Mouse (Mus musculus) limb, embryonic 14.5 days (tissue): ENCODE measurements at regions not wholly inside any gene's neighbourhood (a gene's known extent, or its start where the extent isn't known, plus 50 kb on each side); places are given as distances from the start of the nearest gene placed in this dataset.

Experiments used
- ATAC-seq: fragments of 200-750 bp; cut with Nextera tagmentation; 2 replicates; pipeline ENCODE4 v1.8.0; 2017; ENCODE audit warnings: low read depth, moderate number of reproducible peaks, moderate TSS enrichment; ENCODE audit not compliant: low FRiP score
- DNase-seq: peaks from one replicate; pipeline ENCODE4 v3.0.0-alpha.2; 2015; ENCODE audit warnings: low spot score
- H3K27ac ChIP-seq: fragments of 300-500 bp; sonication (generic); replicated peaks from 2 replicates; pipeline ENCODE4 v1.5.1; 2014; ENCODE audit warnings: low read depth, mild to moderate bottlenecking, low read length, moderate library complexity, mixed read lengths
- H3K27me3 ChIP-seq: fragments of 300-500 bp; sonication (generic); 2 replicates; pipeline ENCODE4 v1.6.1; 2014; ENCODE audit warnings: low read length, mixed read lengths; ENCODE audit not compliant: control insufficient read depth, insufficient read depth
- H3K36me3 ChIP-seq: fragments of 300-500 bp; sonication (generic); 2 replicates; pipeline ENCODE4 v1.6.1; 2014; ENCODE audit warnings: mild to moderate bottlenecking, low read length, moderate library complexity, mixed read lengths; ENCODE audit not compliant: control insufficient read depth, insufficient read depth
- H3K4me1 ChIP-seq: fragments of 300-500 bp; sonication (generic); 2 replicates; pipeline ENCODE4 v1.6.1; 2014; ENCODE audit warnings: antibody characterized with exemption, low read length, mixed read lengths; ENCODE audit not compliant: control insufficient read depth, insufficient read depth
- H3K4me2 ChIP-seq: fragments of 300-500 bp; sonication (generic); replicated peaks from 2 replicates; pipeline ENCODE4 v1.6.1; 2014; ENCODE audit warnings: low read depth, mild to moderate bottlenecking, low read length, moderate library complexity; ENCODE audit not compliant: severe bottlenecking
- H3K4me3 ChIP-seq: fragments of 300-500 bp; sonication (generic); replicated peaks from 2 replicates; pipeline ENCODE4 v1.5.1; 2014; ENCODE audit warnings: low read length
- H3K9ac ChIP-seq: fragments of 300-500 bp; sonication (generic); 2 replicates; pipeline ENCODE4 v1.6.1; 2014; ENCODE audit warnings: mild to moderate bottlenecking, low read depth, low read length, moderate library complexity; ENCODE audit not compliant: severe bottlenecking
- H3K9me3 ChIP-seq: fragments of 300-500 bp; sonication (generic); 2 replicates; pipeline ENCODE4 v1.6.1; 2016; ENCODE audit warnings: low read length; ENCODE audit not compliant: control insufficient read depth
- POLR2A ChIP-seq: fragments of 200-500 bp; IDR thresholded peaks from 2 replicates; pipeline ENCODE4 v1.8.0; 2012; ENCODE audit warnings: inconsistent platforms, mild to moderate bottlenecking, moderate library complexity, borderline replicate concordance; ENCODE audit not compliant: insufficient read depth, insufficient read length; ENCODE audit errors: extremely low read depth
- WGBS: fragments of 180-500 bp; shearing (Covaris S2); extraction: QIAGEN DNeasy Blood & Tissue Kit; methylation state at CpG from one replicate; pipeline ENCODE4 v1.1.7; 2014; 5-methylcytosine and 5-hydroxymethylcytosine counted together

- no peaks in the 10 kb centered on the region for H3K27me3 ChIP-seq
- no peaks in the 10 kb centered on the region for H3K36me3 ChIP-seq
- no peak overlapping the region for H3K4me3 ChIP-seq
- ATAC-seq (no peak), DNase-seq (no peak)
- no peaks in the 10 kb centered on the region for H3K9me3 ChIP-seq
- H3K4me1 ChIP-seq: no peaks in the 10 kb centered on the region
- no peak overlapping the region for H3K9ac ChIP-seq
- H3K4me2 ChIP-seq: no peak overlapping the region
- TF ChIP-seq POLR2A: no peak
- no peak overlapping the region for H3K27ac ChIP-seq
- 79% methylated on average over 5 of the region's 5 CpGs for WGBS
These were observed 380.3 kb downstream of the Hsfy2 start for GRCm38 (mm10) chr1:56256839-56257490.

DNA sequence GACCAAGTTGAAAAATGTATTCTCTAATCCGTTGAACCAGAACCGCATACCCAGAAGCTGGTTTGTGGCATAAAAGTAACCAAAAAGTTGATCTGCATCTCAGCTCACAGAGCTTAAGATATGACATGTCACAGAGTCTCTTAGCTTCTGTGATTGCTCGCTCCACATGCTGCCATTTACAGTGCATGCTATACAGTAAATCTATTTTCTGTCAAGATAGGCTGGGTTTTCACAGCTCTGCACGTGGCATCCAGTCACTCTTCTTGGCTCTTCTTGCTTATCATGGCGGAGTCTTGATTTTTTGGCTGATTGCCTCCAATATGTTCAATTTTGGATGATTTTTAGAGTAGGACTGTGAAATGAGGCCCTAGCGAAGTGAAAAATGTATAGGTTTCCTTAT is 397.5 kb downstream of the Hsfy2 start:
- no peak for ATAC-seq
- 85% methylated on average over 6 of the region's 6 CpGs for WGBS

DNA sequence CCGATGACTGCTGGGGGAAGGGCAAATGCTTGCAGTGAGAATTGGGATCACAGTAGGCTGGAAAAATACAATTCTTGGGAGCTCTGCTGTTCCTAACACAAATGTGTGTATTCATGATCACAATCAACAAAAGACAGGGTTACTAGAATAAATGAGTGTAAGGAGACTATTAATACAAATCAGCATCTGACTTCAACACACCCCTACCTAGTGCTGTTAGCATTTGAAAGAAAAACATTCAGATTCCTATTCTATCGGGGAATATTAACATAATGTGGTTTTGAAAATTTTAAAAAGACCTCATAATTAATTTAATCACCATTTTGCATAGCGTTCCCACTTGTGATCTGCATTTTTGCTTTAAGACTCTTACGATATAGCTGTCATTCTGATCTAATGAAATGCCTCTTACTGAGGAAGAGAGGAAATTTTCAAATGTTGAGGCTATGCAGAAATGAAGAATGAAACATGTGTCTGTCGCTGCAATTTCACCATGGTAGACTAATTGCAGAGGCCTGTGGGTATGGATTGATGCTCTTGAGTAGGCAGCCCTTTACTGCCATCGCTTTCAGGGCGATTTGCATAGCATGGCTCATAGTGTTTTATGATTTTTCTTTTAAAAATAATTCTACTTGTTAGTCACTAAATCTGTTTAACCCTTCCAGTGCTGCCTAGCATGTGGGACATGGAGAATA is 410.8 kb downstream of the Hsfy2 start:
- TF ChIP-seq POLR2A: no peak
- Histone ChIP-seq H3K36me3 (no peaks in the 10 kb centered on the region), H3K27ac (no peak overlapping the region), H3K4me3 (no peak overlapping the region), H3K27me3 (no peaks in the 10 kb centered on the region), H3K4me1 (no peaks in the 10 kb centered on the region), H3K4me2 (no peak overlapping the region), H3K9me3 (no peaks in the 10 kb centered on the region), H3K9ac (no peak overlapping the region)
- 85% methylated on average over 7 of the region's 7 CpGs for WGBS
- ATAC-seq (no peak), DNase-seq (no peak)

More for the DNA sequence above, 397.5 kb downstream of the Hsfy2 start:
- H3K27me3 ChIP-seq: no peaks in the 10 kb centered on the region
- no peak overlapping the region for H3K4me2 ChIP-seq
- DNase-seq: no peak
- TF ChIP-seq POLR2A: no peak
- no peak overlapping the region for H3K27ac ChIP-seq
- no peak overlapping the region for H3K9ac ChIP-seq
- no peaks in the 10 kb centered on the region for H3K36me3 ChIP-seq
- no peaks in the 10 kb centered on the region for H3K4me1 ChIP-seq
- H3K4me3 ChIP-seq: no peak overlapping the region
- H3K9me3 ChIP-seq: no peaks in the 10 kb centered on the region

DNA sequence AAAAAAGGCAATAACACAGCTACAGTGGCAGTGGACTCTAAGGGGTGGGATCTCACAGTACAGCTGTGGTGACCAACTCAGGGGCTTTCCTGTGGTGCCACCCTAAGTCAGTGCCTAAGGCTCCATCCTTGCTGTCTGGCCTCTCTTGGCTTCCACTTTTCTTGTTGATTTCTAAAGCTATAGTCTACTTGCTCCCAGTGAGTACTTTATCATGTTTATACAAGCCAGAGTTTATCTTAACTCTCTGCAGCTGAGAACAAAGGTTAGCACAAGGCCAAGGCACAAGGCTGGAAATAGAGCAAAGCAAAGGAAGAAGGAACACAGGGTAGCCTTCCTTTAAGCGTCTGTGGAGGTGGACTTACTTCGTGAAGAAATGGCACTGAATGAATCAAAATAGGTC is 417.5 kb downstream of the Hsfy2 start:
- DNase-seq (no peak), ATAC-seq (no peak)
- Histone ChIP-seq H3K9me3 (no peaks in the 10 kb centered on the region), H3K27me3 (no peaks in the 10 kb centered on the region), H3K4me1 (no peaks in the 10 kb centered on the region), H3K36me3 (no peaks in the 10 kb centered on the region), H3K27ac (no peak overlapping the region), H3K9ac (no peak overlapping the region), H3K4me3 (no peak overlapping the region), H3K4me2 (no peak overlapping the region)
- no peak for TF ChIP-seq POLR2A
- WGBS: 81% methylated on average over 2 of the region's 2 CpGs

DNA sequence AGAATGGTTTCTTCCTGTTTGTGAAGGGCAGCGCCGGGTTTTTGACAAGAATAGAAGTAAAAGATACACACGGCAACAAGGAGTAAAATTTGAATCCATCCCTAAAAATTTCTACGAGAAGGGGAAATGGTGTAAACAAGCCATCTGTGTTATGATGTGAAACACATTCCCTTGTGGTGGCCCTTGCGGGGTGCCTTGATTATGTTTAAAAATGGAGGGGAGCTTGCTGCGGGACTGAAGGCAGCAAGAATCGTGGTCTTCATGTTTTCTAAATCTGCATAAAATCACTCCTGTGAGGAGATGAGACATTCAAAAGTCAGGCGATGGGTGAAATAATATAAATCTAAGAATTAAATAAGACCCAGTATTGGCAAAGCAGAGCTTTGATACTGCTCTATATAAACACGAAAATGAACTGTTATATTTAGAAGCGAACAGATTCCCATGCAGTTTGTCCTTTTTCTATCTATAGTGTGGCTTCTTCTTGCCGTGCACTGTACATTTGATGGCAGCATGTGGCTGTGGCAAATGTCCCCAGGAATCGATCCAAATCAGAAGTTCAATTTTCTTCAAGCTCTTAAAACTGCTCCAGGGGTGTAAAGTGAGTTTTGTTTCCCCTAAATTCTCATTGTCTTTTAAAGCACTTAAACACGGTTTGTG is 426.4 kb downstream of the Hsfy2 start:
- no peak for ATAC-seq
- H3K27ac ChIP-seq: no peak overlapping the region
- DNase-seq: no peak
- H3K4me2 ChIP-seq: no peak overlapping the region
- TF ChIP-seq POLR2A: no peak
- H3K27me3 ChIP-seq: no peaks in the 10 kb centered on the region
- H3K9ac ChIP-seq: no peak overlapping the region
- WGBS: 81% methylated on average over 13 of the region's 13 CpGs
- no peaks in the 10 kb centered on the region for H3K4me1 ChIP-seq
- H3K36me3 ChIP-seq: no peaks in the 10 kb centered on the region
- H3K9me3 ChIP-seq: no peaks in the 10 kb centered on the region
- no peak overlapping the region for H3K4me3 ChIP-seq
